In genomic region chr6:124931525-124932313, GRCm38 (mm10) we compare ENCODE assay signal across 8 mouse cellular contexts. TPM values are rescaled to one million over a fixed set of nuclear protein-coding genes. Genes with fewer than 3 reads are reported as not detected.
A peak's percentile ranks its signal among the peaks of the same experiment; 100 is the strongest.
DNase-seq lines count a peak whose midpoint lies in the region; ATAC-seq and TF ChIP-seq lines count a peak whose summit lies in the region.

No protein-coding gene starts in this region.

- peak; percentile 73 for DNase-seq in adrenal gland, postnatal 14 days
- DNase-seq in adrenal gland, postnatal 25 days: no peak
- peak; percentile 39 for DNase-seq in urinary bladder, postnatal 14 days (ENCODE audit: low spot score)
- no peak for DNase-seq in urinary bladder, adult 2 months (ENCODE audit: low spot score)
- peak; percentile 61 to 70 for DNase-seq in layer of hippocampus, postnatal 10 days (ENCODE audit: low spot score in 2 of 2)
- DNase-seq in thymus, adult 2 months: peak; percentile 55

- peaks cover 40% of the 10 kb centered on the region for H3K36me3 ChIP-seq in heart, embryonic 12.5 days
- H3K36me3 ChIP-seq in midbrain, embryonic 13.5 days: peaks cover 39% of the 10 kb centered on the region
- peaks cover 25% of the 10 kb centered on the region for H3K36me3 ChIP-seq in thymus, adult 2 months (ENCODE audit: control insufficient read depth, insufficient read depth, low read length)

- TF ChIP-seq POLR2A in thymus, adult 2 months (IDR thresholded peaks at IDR 0.05; ENCODE audit: control insufficient read depth, extremely low read depth, insufficient read depth, low read length, poor library complexity): no peak

- WGBS in heart, embryonic 12.5 days: 1% methylated on average over 48 of the region's 48 CpGs
- WGBS in midbrain, embryonic 13.5 days: 1% methylated on average over 47 of the region's 48 CpGs
- 4% methylated on average over 48 of the region's 48 CpGs for WGBS in thymus, adult 2 months

- H3K9ac ChIP-seq in heart, embryonic 12.5 days: peak overlapping the region; percentile 99
- H3K9ac ChIP-seq in midbrain, embryonic 13.5 days (replicated peaks): peak overlapping the region; percentile 99

- H3K4me1 ChIP-seq in heart, embryonic 12.5 days (replicated peaks): peaks cover 17% of the 10 kb centered on the region
- peaks cover 29% of the 10 kb centered on the region for H3K4me1 ChIP-seq in midbrain, embryonic 13.5 days (replicated peaks)
- H3K4me1 ChIP-seq in thymus, adult 2 months (replicated peaks; ENCODE audit: control insufficient read depth, insufficient read depth, low read length): peaks cover 10% of the 10 kb centered on the region

- TF ChIP-seq CTCF in thymus, adult 2 months (IDR thresholded peaks at IDR 0.05; ENCODE audit: borderline replicate concordance, control insufficient read depth, extremely low read depth, insufficient read depth, low read length, poor library complexity): peak; percentile 25; the same call in 1 of the 2 replicates

- peak; percentile 16; the same call in 1 of the 2 replicates for ATAC-seq in heart, embryonic 12.5 days (ENCODE audit: insufficient number of reproducible peaks, low FRiP score)
- ATAC-seq in midbrain, embryonic 13.5 days: peak; percentile 71

- peak overlapping the region; percentile 98 for H3K27ac ChIP-seq in heart, embryonic 12.5 days (ENCODE audit: poor library complexity, severe bottlenecking)
- peak overlapping the region; percentile 97 for H3K27ac ChIP-seq in midbrain, embryonic 13.5 days
- 0 out of 2 replicates have a peak overlapping the region, but pooled peaks have one; percentile 8 for H3K27ac ChIP-seq in thymus, adult 2 months (ENCODE audit: control insufficient read depth, insufficient read depth, low read length)

- H3K4me2 ChIP-seq in heart, embryonic 12.5 days: peak overlapping the region; percentile 93
- H3K4me2 ChIP-seq in midbrain, embryonic 13.5 days (replicated peaks): peak overlapping the region; percentile 97

- H3K9me3 ChIP-seq in heart, embryonic 12.5 days (replicated peaks): no peaks in the 10 kb centered on the region
- no peaks in the 10 kb centered on the region; the same call in 1 of the 2 replicates for H3K9me3 ChIP-seq in midbrain, embryonic 13.5 days

- H3K27me3 ChIP-seq in heart, embryonic 12.5 days (replicated peaks): no peaks in the 10 kb centered on the region
- no peaks in the 10 kb centered on the region for H3K27me3 ChIP-seq in midbrain, embryonic 13.5 days
- no peaks in the 10 kb centered on the region for H3K27me3 ChIP-seq in thymus, adult 2 months (ENCODE audit: control insufficient read depth, insufficient read depth, low read length)

- H3K4me3 ChIP-seq in heart, embryonic 12.5 days: peak overlapping the region; percentile 97
- peak overlapping the region; percentile 97 for H3K4me3 ChIP-seq in midbrain, embryonic 13.5 days (replicated peaks)
- peak overlapping the region; percentile 81 for H3K4me3 ChIP-seq in thymus, adult 2 months (ENCODE audit: control insufficient read depth, insufficient read depth, low read length)

RNA-seq across cellular contexts. Expression of gene Mlf2, which starts 0.5 kb away (rescaled TPM):
- 274 and 276 TPM in 2 replicates for total RNA-seq in adrenal gland, postnatal 14 days (2021)
- total RNA-seq in adrenal gland, postnatal 25 days (2021): 271 and 277 TPM in 2 replicates
- polyA plus RNA-seq in urinary bladder, adult 2 months (2012; rRNA removed): 273 and 291 TPM in 2 replicates
- polyA plus RNA-seq in heart, embryonic 12.5 days (2016; fragmentation: Nextera tagmentation; extraction: Ambion mirVana): 357 and 358 TPM in 2 replicates
- 100 to 1,000 TPM; 609 to 620 TPM for total RNA-seq in layer of hippocampus, postnatal 10 days (2021)
- polyA plus RNA-seq in midbrain, embryonic 13.5 days (2015; fragmentation: Nextera tagmentation; extraction: Ambion mirVana): 419 and 462 TPM in 2 replicates
- 404 and 428 TPM in 2 replicates for polyA plus RNA-seq in thymus, adult 2 months (2012; rRNA removed)

RNA-seq across cellular contexts. Expression of gene Ptms, which starts 11.8 kb away (rescaled TPM):
- total RNA-seq in adrenal gland, postnatal 14 days (2021): 917 and 925 TPM in 2 replicates
- 790 and 858 TPM in 2 replicates for total RNA-seq in adrenal gland, postnatal 25 days (2021)
- polyA plus RNA-seq in urinary bladder, adult 2 months (2012; rRNA removed): 807 and 1,011 TPM in 2 replicates
- polyA plus RNA-seq in heart, embryonic 12.5 days (2016; fragmentation: Nextera tagmentation; extraction: Ambion mirVana): 233 and 243 TPM in 2 replicates
- 1,000 to 10,000 TPM; 1,413 to 1,419 TPM for total RNA-seq in layer of hippocampus, postnatal 10 days (2021)
- polyA plus RNA-seq in midbrain, embryonic 13.5 days (2015; fragmentation: Nextera tagmentation; extraction: Ambion mirVana): 662 and 802 TPM in 2 replicates
- polyA plus RNA-seq in thymus, adult 2 months (2012; rRNA removed): 1,595 and 1,797 TPM in 2 replicates

RNA-seq across cellular contexts. Expression of gene Lag3, which starts 20.2 kb away (rescaled TPM):
- total RNA-seq in adrenal gland, postnatal 14 days (2021): 1.5 and 2.5 TPM in 2 replicates
- total RNA-seq in adrenal gland, postnatal 25 days (2021): 1.2 and 1.4 TPM in 2 replicates
- 1.3 and 1.9 TPM in 2 replicates for polyA plus RNA-seq in urinary bladder, adult 2 months (2012; rRNA removed)
- 1.4 and 1.5 TPM in 2 replicates for polyA plus RNA-seq in heart, embryonic 12.5 days (2016; fragmentation: Nextera tagmentation; extraction: Ambion mirVana)
- total RNA-seq in layer of hippocampus, postnatal 10 days (2021): 1 to 10 TPM; 1.2 to 2.1 TPM
- polyA plus RNA-seq in midbrain, embryonic 13.5 days (2015; fragmentation: Nextera tagmentation; extraction: Ambion mirVana): 2.3 and 2.5 TPM in 2 replicates
- polyA plus RNA-seq in thymus, adult 2 months (2012; rRNA removed): 27.7 and 30.1 TPM in 2 replicates

RNA-seq across cellular contexts. Expression of gene Cops7a, which starts 33.6 kb away (rescaled TPM):
- total RNA-seq in adrenal gland, postnatal 14 days (2021): 117 and 122 TPM in 2 replicates
- total RNA-seq in adrenal gland, postnatal 25 days (2021): 172 and 177 TPM in 2 replicates
- 162 and 183 TPM in 2 replicates for polyA plus RNA-seq in urinary bladder, adult 2 months (2012; rRNA removed)
- polyA plus RNA-seq in heart, embryonic 12.5 days (2016; fragmentation: Nextera tagmentation; extraction: Ambion mirVana): 148 and 149 TPM in 2 replicates
- 100 to 1,000 TPM in 1 of 2 experiments, 10 to 100 TPM in 1; 97.7 to 101 TPM for total RNA-seq in layer of hippocampus, postnatal 10 days (2021)
- polyA plus RNA-seq in midbrain, embryonic 13.5 days (2015; fragmentation: Nextera tagmentation; extraction: Ambion mirVana): 89.9 and 95.2 TPM in 2 replicates
- polyA plus RNA-seq in thymus, adult 2 months (2012; rRNA removed): 168 and 199 TPM in 2 replicates

RNA-seq across cellular contexts. Expression of gene Cd4, which starts 43.7 kb away (rescaled TPM):
- 1.4 and 13.0 TPM in 2 replicates for total RNA-seq in adrenal gland, postnatal 14 days (2021)
- total RNA-seq in adrenal gland, postnatal 25 days (2021): 0.21 TPM in 1 of 2 replicates, not detected in the other
- polyA plus RNA-seq in urinary bladder, adult 2 months (2012; rRNA removed): 1.3 and 2.1 TPM in 2 replicates
- polyA plus RNA-seq in heart, embryonic 12.5 days (2016; fragmentation: Nextera tagmentation; extraction: Ambion mirVana): not detected in 2 replicates
- total RNA-seq in layer of hippocampus, postnatal 10 days (2021): 1 to 10 TPM in 1 of 2 experiments, under 1 TPM in 1; 0.62 to 1.0 TPM
- 0.07 TPM in 1 of 2 replicates, not detected in the other for polyA plus RNA-seq in midbrain, embryonic 13.5 days (2015; fragmentation: Nextera tagmentation; extraction: Ambion mirVana)
- 549 and 565 TPM in 2 replicates for polyA plus RNA-seq in thymus, adult 2 months (2012; rRNA removed)

Comparison
In these comparisons a context has a peak if more than half of its experiments do, and no peak if none do; other contexts are left out.
1. DNase-seq: peak in adrenal gland, postnatal 14 days (single experiment), urinary bladder, postnatal 14 days (single experiment), layer of hippocampus, postnatal 10 days (2 of 2) and thymus, adult 2 months (single experiment); none in adrenal gland, postnatal 25 days (single experiment) and urinary bladder, adult 2 months (single experiment).
2. H3K27ac ChIP-seq: peak in every context shown above with its lines; median percentile 98 in heart, embryonic 12.5 days; 97 in midbrain, embryonic 13.5 days; 8 in thymus, adult 2 months.
3. Peak in every context shown above with its lines, with median percentiles within 50 percentile points of each other: H3K4me3 ChIP-seq.